Mouse (Mus musculus): ENCODE measurements around the gene Zfp385c. TPM values are rescaled to one million over a fixed set of nuclear protein-coding genes. Genes with fewer than 3 reads are reported as not detected.

The Zfp385c gene
- polyA plus RNA-seq, 1 experiment from 2014 or later, result 2.3 TPM

DNA sequence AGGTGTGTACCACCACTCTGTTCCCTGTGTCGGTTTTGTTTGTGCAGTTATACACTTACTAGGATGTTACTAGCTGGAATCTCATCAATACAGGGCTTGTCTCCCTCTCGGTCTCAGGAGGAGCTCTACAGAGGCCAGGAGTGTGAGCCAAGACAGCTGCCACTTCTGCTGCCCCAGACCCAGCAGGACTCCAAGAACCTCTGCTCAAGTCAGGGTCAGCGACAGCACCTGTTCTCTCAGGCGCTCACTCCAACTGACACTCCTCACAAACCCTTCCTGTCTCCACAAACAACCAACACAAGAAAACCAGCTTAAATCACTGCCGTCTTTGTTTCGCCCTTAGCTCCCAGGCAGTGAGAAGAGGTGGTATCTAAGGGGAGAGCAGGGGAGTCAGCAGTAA is 36.3 kb upstream of the Zfp385c start:
- Histone ChIP-seq H3K27me3 (no peaks in the 10 kb centered on the region), H3K36me3 (peaks cover 25% of the 10 kb centered on the region), H3K9me3 (no peaks in the 10 kb centered on the region), H3K27ac (no peak overlapping the region), H3K4me2 (no peak overlapping the region), H3K9ac (0 out of 2 replicates have a peak overlapping the region, but pooled peaks have one; percentile 27), H3K4me1 (peaks cover 14% of the 10 kb centered on the region), H3K4me3 (no peak overlapping the region)
- 84% methylated on average over 6 of the region's 6 CpGs for WGBS
- no peak for ATAC-seq (ENCODE audit: insufficient number of reproducible peaks, insufficient read depth, low FRiP score, low TSS enrichment, low read depth)

DNA sequence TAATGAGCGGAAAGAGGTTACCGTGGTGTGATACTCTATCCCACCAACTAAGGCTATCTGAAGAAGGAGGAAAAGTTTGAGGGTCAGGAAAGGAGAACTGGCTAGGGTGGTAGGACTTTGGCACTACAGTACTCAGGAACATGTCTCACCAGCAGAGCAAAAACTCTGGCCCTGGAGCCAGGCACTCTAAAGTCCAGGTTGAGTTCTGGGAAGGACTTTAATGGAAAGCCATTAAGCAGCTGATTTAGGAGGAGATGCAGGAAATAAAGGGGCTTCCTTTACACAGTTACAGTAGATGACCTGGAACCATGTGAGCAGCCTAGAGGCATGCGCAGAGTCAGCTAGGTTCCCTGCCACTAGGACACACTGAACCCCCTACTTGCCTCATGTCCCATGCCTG is 34.9 kb upstream of the Zfp385c start:
- no peak overlapping the region for H3K9ac ChIP-seq
- no peak for ATAC-seq (ENCODE audit: insufficient number of reproducible peaks, insufficient read depth, low FRiP score, low TSS enrichment, low read depth)
- 76% methylated on average over 3 of the region's 3 CpGs for WGBS

DNA sequence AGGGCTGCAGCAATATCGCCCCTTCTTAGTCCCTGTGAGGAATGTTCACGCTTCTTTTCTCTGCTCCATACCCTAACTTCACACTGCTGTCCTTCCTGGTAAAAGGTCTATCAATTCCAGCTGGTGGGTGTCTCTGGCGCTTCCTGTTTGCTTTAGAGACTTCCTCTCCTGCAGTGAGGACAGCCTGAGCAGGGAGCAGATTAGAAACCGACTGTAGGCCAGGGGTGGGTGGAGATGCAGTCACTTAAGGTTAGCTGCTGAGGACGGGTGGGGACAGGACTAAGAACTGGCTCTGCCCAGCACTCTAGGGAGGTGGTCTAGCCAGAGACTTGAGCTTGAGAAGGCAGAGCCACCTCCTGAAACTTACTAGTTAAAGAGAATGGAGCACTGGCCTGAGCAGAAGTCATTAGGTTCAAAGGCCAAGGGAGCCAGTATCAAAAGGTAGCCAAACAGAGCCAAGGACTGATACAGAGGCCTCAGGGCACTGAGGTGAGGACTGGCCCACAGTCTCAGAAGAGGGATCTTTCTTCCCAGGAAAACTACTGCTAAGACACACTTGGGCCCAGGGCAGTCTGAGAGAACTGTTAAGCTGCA is 32.8 kb upstream of the Zfp385c start:
- no peaks in the 10 kb centered on the region for H3K27me3 ChIP-seq
- peak overlapping the region; percentile 58; the same call in 1 of the 2 replicates for H3K27ac ChIP-seq
- ATAC-seq (ENCODE audit: insufficient number of reproducible peaks, insufficient read depth, low FRiP score, low TSS enrichment, low read depth), result no peak
- H3K36me3 ChIP-seq, result peaks cover 19% of the 10 kb centered on the region
- peaks cover 17% of the 10 kb centered on the region for H3K4me1 ChIP-seq
- H3K4me3 ChIP-seq, result no peak overlapping the region
- H3K9ac ChIP-seq, result peak overlapping the region; percentile 44
- WGBS, result 20% methylated on average over 5 of the region's 5 CpGs
- H3K4me2 ChIP-seq, result no peak overlapping the region
- H3K9me3 ChIP-seq, result no peaks in the 10 kb centered on the region

More for the DNA sequence above, 34.9 kb upstream of the Zfp385c start:
- H3K9me3 ChIP-seq, result no peaks in the 10 kb centered on the region
- no peak overlapping the region for H3K4me3 ChIP-seq
- peaks cover 21% of the 10 kb centered on the region for H3K36me3 ChIP-seq
- H3K27me3 ChIP-seq, result no peaks in the 10 kb centered on the region
- peaks cover 14% of the 10 kb centered on the region for H3K4me1 ChIP-seq
- H3K27ac ChIP-seq, result no peak overlapping the region
- H3K4me2 ChIP-seq, result no peak overlapping the region

DNA sequence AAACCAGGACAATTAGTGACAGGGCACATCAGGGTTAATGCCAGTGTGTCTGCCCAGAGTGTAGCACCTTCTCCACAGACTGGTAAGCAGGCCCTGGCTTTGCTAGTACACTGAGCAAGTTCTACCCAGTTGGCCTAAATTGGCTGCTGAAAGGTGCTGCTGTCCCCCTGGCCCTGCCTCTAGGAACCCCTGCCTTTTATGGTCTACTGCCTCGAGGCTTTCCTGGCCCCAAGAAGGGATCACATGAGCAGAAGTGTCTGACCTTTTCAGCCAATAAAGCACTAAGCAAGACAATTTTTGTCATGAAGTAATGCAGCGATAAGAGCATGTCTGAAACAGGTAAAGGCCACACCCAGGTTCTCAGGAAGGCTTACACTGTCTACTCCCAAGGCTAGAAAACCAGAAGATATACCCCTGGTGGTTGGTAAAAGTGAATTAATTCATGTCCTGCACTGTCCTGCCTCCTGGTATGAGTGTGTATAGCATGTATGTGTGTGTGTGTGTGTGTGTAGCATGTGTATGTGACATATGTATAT is 30.3 kb upstream of the Zfp385c start:
- Histone ChIP-seq H3K9ac (0 out of 2 replicates have a peak overlapping the region, but pooled peaks have one; percentile 23), H3K9me3 (no peaks in the 10 kb centered on the region), H3K4me3 (no peak overlapping the region), H3K36me3 (peaks cover 26% of the 10 kb centered on the region), H3K27me3 (no peaks in the 10 kb centered on the region), H3K4me1 (peaks cover 20% of the 10 kb centered on the region), H3K27ac (peak overlapping the region; percentile 23), H3K4me2 (no peak overlapping the region)
- no peak for ATAC-seq (ENCODE audit: insufficient number of reproducible peaks, insufficient read depth, low FRiP score, low TSS enrichment, low read depth)
- 61% methylated on average over 2 of the region's 2 CpGs for WGBS

DNA sequence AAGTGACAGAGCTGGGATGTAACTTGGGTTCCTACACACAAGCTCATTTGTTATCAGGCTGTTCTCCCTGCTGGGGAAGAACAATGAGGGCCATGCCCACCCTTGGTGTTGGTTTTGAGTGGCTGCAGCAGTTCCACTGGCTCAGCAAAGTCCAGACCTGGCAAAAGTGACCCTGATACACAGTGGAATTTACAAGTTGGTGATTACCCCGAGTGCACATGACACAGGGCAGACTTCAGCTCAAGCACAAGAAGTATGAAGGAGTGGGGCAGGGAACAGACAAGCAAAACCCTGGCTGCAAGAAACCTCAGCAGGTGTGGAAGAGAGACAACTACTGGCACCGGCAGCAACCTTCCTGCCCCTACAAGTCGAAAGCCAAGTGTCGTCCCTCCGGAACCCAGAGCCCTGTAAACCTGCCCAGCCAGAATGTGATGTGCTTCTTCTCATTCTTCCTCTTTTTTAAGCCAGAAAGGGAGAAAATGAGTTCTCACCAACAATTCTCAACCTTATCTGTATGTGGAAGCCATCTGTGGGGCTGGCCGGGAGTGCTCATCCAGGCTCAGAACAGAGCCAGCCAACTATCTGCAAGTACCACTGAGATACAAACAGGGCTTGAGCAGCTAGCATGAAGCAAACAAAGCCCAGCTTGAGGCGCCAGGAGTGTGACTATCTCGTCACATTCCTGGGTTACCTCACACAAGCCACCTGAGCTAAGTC is 29.7 kb upstream of the Zfp385c start:
- peak overlapping the region; percentile 23 for H3K27ac ChIP-seq
- no peaks in the 10 kb centered on the region for H3K9me3 ChIP-seq
- H3K36me3 ChIP-seq, result peaks cover 31% of the 10 kb centered on the region
- H3K27me3 ChIP-seq, result no peaks in the 10 kb centered on the region
- H3K9ac ChIP-seq, result 0 out of 2 replicates have a peak overlapping the region, but pooled peaks have one; percentile 23
- no peak overlapping the region for H3K4me3 ChIP-seq
- ATAC-seq (ENCODE audit: insufficient number of reproducible peaks, insufficient read depth, low FRiP score, low TSS enrichment, low read depth), result no peak
- H3K4me1 ChIP-seq, result peaks cover 18% of the 10 kb centered on the region
- 72% methylated on average over 8 of the region's 8 CpGs for WGBS
- no peak overlapping the region for H3K4me2 ChIP-seq

DNA sequence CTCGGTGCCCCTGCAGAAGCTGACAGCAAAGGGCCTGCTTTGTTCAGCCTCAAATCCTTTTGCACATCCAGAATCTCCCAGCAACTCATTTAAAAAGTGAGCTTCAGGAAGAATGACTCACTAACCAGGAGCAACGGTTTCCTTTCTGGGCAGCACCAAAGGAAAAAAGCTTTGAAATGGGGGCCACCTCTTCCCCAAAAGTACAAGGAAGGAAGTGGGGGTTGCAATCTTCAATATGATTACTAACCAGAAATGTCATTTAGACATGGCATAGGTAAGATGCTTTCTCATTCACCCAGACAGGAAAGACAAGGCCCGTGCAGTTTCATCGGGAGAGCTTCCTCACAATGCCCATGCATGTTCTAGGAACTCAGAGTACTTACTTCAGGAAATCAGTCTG is 29.0 kb upstream of the Zfp385c start:
- 53% methylated on average over 4 of the region's 4 CpGs for WGBS
- 0 out of 2 replicates have a peak overlapping the region, but pooled peaks have one; percentile 6 for H3K9ac ChIP-seq
- peaks cover 18% of the 10 kb centered on the region for H3K4me1 ChIP-seq
- H3K4me2 ChIP-seq, result no peak overlapping the region
- no peak overlapping the region for H3K4me3 ChIP-seq
- H3K36me3 ChIP-seq, result peaks cover 38% of the 10 kb centered on the region
- no peaks in the 10 kb centered on the region for H3K9me3 ChIP-seq
- H3K27me3 ChIP-seq, result no peaks in the 10 kb centered on the region
- ATAC-seq (ENCODE audit: insufficient number of reproducible peaks, insufficient read depth, low FRiP score, low TSS enrichment, low read depth), result no peak
- H3K27ac ChIP-seq, result 0 out of 2 replicates have a peak overlapping the region, but pooled peaks have one; percentile 60

DNA sequence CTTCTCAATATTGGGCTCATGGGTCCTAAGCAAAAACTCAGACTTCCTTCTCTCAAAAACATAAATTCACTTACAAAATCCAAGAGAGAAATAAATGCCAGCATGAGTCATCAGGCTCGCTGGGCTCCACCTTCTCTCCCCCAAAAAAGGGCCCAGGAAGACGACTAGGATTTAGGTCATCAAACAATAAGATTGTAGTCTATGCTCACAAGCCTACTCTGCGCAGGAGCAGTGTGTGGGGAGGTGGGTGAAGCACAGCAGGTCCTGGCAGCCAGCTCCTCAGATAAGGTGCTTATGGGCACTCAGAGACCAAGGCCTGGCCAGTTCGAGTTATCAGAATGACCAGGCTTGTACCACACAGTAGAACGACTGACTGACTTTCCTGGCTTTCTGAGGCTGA is 28.1 kb upstream of the Zfp385c start:
- ATAC-seq (ENCODE audit: insufficient number of reproducible peaks, insufficient read depth, low FRiP score, low TSS enrichment, low read depth), result no peak
- Histone ChIP-seq H3K4me1 (peaks cover 17% of the 10 kb centered on the region), H3K9ac (no peak overlapping the region), H3K4me3 (no peak overlapping the region), H3K9me3 (no peaks in the 10 kb centered on the region), H3K36me3 (peaks cover 47% of the 10 kb centered on the region), H3K27me3 (no peaks in the 10 kb centered on the region), H3K4me2 (no peak overlapping the region), H3K27ac (peak overlapping the region; percentile 60; the same call in 1 of the 2 replicates)
- 70% methylated on average over 5 of the region's 5 CpGs for WGBS

DNA sequence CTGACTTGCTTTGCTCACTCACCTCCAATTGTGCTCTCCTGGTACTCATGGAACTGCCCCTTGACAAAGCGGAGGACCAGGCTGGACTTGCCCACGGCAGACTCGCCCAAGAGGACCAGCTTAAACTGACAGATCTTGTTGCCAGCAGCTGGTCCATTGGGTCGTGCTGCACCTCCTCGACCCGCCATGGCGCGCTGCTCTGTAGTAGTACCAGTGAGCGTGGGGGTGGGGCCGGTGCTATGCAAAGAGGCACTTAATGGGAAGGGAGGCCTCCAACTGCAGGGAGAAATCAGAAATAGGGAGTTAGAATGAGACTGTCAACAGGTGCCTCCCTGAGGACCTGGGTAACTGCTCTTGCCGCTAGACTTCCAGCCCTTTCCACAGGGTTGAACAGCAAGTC is 27.6 kb upstream of the Zfp385c start:
- 90% methylated on average over 11 of the region's 11 CpGs for WGBS
- peaks cover 51% of the 10 kb centered on the region for H3K36me3 ChIP-seq
- no peak for ATAC-seq (ENCODE audit: insufficient number of reproducible peaks, insufficient read depth, low FRiP score, low TSS enrichment, low read depth)

DNA sequence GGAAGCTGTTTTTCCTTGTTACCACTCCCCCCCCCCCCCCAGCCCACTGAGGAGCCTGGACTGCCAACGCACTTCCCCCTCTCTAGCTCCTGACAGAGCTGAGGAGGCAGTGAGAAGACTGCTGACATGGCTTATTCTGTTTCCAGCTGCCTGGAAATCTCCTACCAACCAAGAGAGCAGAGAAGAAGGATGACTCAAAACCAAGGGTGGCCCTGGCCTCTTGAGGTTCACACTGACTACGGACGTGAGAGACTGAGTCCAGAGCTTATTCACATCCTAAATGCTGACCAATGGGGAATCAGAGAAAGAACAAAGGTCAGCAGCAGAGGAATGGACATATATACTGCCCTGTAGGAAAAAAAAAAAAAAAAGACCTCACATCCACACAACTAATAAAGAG is 27.1 kb upstream of the Zfp385c start:
- no peaks in the 10 kb centered on the region for H3K27me3 ChIP-seq
- H3K4me3 ChIP-seq, result no peak overlapping the region
- H3K9me3 ChIP-seq, result no peaks in the 10 kb centered on the region
- ATAC-seq (ENCODE audit: insufficient number of reproducible peaks, insufficient read depth, low FRiP score, low TSS enrichment, low read depth), result no peak
- 85% methylated on average over 3 of the region's 3 CpGs for WGBS
- H3K4me1 ChIP-seq, result peaks cover 12% of the 10 kb centered on the region
- peaks cover 52% of the 10 kb centered on the region for H3K36me3 ChIP-seq
- no peak overlapping the region for H3K4me2 ChIP-seq
- no peak overlapping the region for H3K9ac ChIP-seq
- H3K27ac ChIP-seq, result no peak overlapping the region

More for the DNA sequence above, 27.6 kb upstream of the Zfp385c start:
- Histone ChIP-seq H3K4me1 (peaks cover 13% of the 10 kb centered on the region), H3K4me3 (no peak overlapping the region), H3K9me3 (no peaks in the 10 kb centered on the region), H3K4me2 (no peak overlapping the region), H3K9ac (no peak overlapping the region), H3K27me3 (no peaks in the 10 kb centered on the region), H3K27ac (no peak overlapping the region)

DNA sequence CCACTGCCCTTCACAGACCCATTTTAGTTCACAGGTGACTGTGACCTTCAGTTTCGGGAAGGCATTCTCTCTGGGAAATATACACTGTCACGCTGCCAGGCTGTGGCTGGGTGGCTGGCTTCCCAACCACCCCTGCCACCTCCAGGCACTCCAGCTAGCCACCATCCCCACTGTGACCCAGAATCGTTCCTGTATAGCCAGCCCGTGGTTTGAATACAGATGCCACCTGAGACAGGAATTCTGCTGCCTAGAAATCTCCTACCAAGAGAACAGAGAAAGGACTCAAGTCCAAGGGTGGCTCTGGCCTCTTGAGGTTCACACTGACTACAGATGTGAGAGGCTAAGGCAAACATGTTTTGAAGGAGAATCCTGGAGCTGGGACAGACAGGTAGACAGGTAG is 26.6 kb upstream of the Zfp385c start:
- Histone ChIP-seq H3K9ac (no peak overlapping the region), H3K4me1 (peaks cover 15% of the 10 kb centered on the region), H3K4me2 (no peak overlapping the region), H3K27ac (peak overlapping the region; percentile 44; the same call in 1 of the 2 replicates), H3K4me3 (no peak overlapping the region), H3K27me3 (no peaks in the 10 kb centered on the region), H3K9me3 (no peaks in the 10 kb centered on the region), H3K36me3 (peaks cover 52% of the 10 kb centered on the region)
- whole genome bisulfite sequencing, result 78% methylated on average over 4 of the region's 4 CpGs
- ATAC-seq (ENCODE audit: insufficient number of reproducible peaks, insufficient read depth, low FRiP score, low TSS enrichment, low read depth), result no peak

DNA sequence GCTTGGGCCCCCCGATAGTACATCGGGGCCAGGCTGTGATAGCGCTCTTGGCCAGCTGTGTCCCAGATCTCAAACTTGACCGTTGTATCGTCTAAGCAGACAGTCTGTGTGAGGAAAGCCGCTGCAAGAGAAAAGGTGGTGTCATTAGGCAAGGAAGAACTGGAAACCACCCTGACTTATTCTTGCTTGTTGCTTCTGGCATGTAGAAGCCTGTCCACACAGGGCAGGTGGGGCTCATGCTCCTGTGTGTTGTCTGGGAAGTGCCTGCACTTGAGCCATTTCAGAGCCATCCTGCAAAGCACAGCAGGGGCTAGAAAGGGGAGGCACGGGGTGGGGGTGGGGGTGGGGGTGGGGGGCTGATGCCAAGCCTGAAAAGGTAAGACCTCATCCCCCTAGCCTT is 26.2 kb upstream of the Zfp385c start:
- H3K27ac ChIP-seq, result 0 out of 2 replicates have a peak overlapping the region, but pooled peaks have one; percentile 44
- no peak for ATAC-seq (ENCODE audit: insufficient number of reproducible peaks, insufficient read depth, low FRiP score, low TSS enrichment, low read depth)
- H3K4me3 ChIP-seq, result no peak overlapping the region
- peaks cover 52% of the 10 kb centered on the region for H3K36me3 ChIP-seq
- H3K9ac ChIP-seq, result no peak overlapping the region
- H3K4me2 ChIP-seq, result no peak overlapping the region
- 86% methylated on average over 7 of the region's 7 CpGs for WGBS
- H3K9me3 ChIP-seq, result no peaks in the 10 kb centered on the region
- H3K4me1 ChIP-seq, result peaks cover 19% of the 10 kb centered on the region
- no peaks in the 10 kb centered on the region for H3K27me3 ChIP-seq

DNA sequence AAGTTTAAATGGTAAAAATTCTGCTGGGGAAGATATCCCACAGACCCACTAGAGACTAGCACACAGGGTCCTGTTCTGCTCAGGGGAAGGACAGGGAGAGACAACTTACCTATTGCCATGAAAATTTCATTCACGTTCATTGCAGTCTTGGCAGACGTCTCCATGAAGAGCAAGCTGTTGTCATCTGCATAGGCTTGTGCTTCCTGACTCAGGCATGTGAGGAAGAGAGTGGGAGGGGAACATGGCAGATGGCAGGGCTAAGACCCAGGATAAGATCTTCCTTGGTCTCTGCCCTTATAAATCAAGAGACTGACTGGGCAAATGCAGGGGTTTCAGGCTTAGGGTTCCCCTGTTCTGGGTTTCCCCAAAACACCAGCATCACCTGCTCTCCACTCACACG is 24.4 kb upstream of the Zfp385c start:
- peaks cover 52% of the 10 kb centered on the region for H3K36me3 ChIP-seq

More for the DNA sequence above, 24.4 kb upstream of the Zfp385c start:
- ATAC-seq (ENCODE audit: insufficient number of reproducible peaks, insufficient read depth, low FRiP score, low TSS enrichment, low read depth), result no peak
- Histone ChIP-seq H3K9me3 (no peaks in the 10 kb centered on the region), H3K27ac (no peak overlapping the region), H3K4me2 (no peak overlapping the region), H3K9ac (no peak overlapping the region), H3K4me1 (peaks cover 31% of the 10 kb centered on the region), H3K4me3 (no peak overlapping the region), H3K27me3 (no peaks in the 10 kb centered on the region)
- 85% methylated on average over 3 of the region's 3 CpGs for WGBS

All from embryonic facial prominence, embryonic 13.5 days (tissue).